Mouse (Mus musculus) limb, embryonic 11.5 days (tissue): ENCODE data around the gene Cerk. TPM values are rescaled to one million over a fixed set of nuclear protein-coding genes. Genes with fewer than 3 reads are reported as not detected.
"Not testable (repeated sequence)": the region's sequence is repeated elsewhere in the genome, so short reads cannot be mapped to it uniquely, and the experiment has no call there.

Experiments used
- ATAC-seq: fragments of 200-750 bp; cut with Nextera tagmentation; 2 replicates; pipeline ENCODE4 v1.8.0; 2017; ENCODE audit warnings: low read depth; ENCODE audit not compliant: insufficient number of reproducible peaks, low FRiP score, low TSS enrichment
- DNase-seq: peaks from one replicate; pipeline ENCODE4 v3.0.0-alpha.2; 2015; ENCODE audit warnings: low spot score
- H3K27ac ChIP-seq: fragments of 300-500 bp; sonication (generic); replicated peaks from 2 replicates; pipeline ENCODE4 v1.5.1; 2014; ENCODE audit warnings: low read depth, mild to moderate bottlenecking, low read length
- H3K27me3 ChIP-seq: fragments of 300-500 bp; sonication (generic); 2 replicates; pipeline ENCODE4 v1.6.1; 2014; ENCODE audit warnings: mild to moderate bottlenecking, low read length, mixed read lengths; ENCODE audit not compliant: control insufficient read depth, insufficient read depth
- H3K36me3 ChIP-seq: fragments of 300-500 bp; sonication (generic); 2 replicates; pipeline ENCODE4 v1.6.1; 2014; ENCODE audit warnings: mild to moderate bottlenecking, low read length, moderate library complexity, mixed read lengths; ENCODE audit not compliant: control insufficient read depth, insufficient read depth
- H3K4me1 ChIP-seq: fragments of 300-500 bp; sonication (generic); 2 replicates; pipeline ENCODE4 v1.6.1; 2014; ENCODE audit warnings: low read length, mixed read lengths; ENCODE audit not compliant: control insufficient read depth, insufficient read depth
- H3K4me2 ChIP-seq: fragments of 300-500 bp; sonication (generic); 2 replicates; pipeline ENCODE4 v1.6.1; 2014; ENCODE audit warnings: low read depth, mild to moderate bottlenecking, moderate library complexity; ENCODE audit not compliant: severe bottlenecking
- H3K4me3 ChIP-seq: fragments of 300-500 bp; sonication (generic); 2 replicates; pipeline ENCODE4 v1.5.1; 2014; ENCODE audit warnings: low read depth, low read length
- H3K9ac ChIP-seq: fragments of 300-500 bp; sonication (generic); 2 replicates; pipeline ENCODE4 v1.6.1; 2014; ENCODE audit warnings: mild to moderate bottlenecking, low read length
- H3K9me3 ChIP-seq: fragments of 300-500 bp; sonication (generic); 2 replicates; pipeline ENCODE4 v1.6.1; 2016; ENCODE audit warnings: low read length; ENCODE audit not compliant: control insufficient read depth
- WGBS: fragments of 180-500 bp; shearing (Covaris S2); extraction: QIAGEN DNeasy Blood & Tissue Kit; methylation state at CpG from one replicate; pipeline ENCODE4 v1.1.7; 2014; 5-methylcytosine and 5-hydroxymethylcytosine counted together
- polyA plus RNA-seq: library from polyadenylated mRNA; unstranded; fragments of >200 nt; fragmentation: Nextera tagmentation; extraction: Ambion mirVana; gene quantifications from 2 replicates; pipeline ENCODE4 v1.2.1, GENCODE M21; 2014

Gene Cerk
- polyA plus RNA-seq, 1 experiment from 2014 or later, result 15.6 TPM

GRCm38 (mm10) chr15:86105345-86105697, 80.6 kb downstream of the Cerk start:
- Histone ChIP-seq H3K4me3 (no peak overlapping the region), H3K27ac (no peak overlapping the region)
- ATAC-seq, result no peak

GRCm38 (mm10) chr15:86104401-86105344, 81.3 kb downstream of the Cerk start:
- ATAC-seq, result no peak
- Histone ChIP-seq H3K4me1 (peaks cover 2% of the 10 kb centered on the region; the same call in 1 of the 2 replicates), H3K27ac (no peak overlapping the region), H3K36me3 (no peaks in the 10 kb centered on the region), H3K4me3 (no peak overlapping the region), H3K9ac (no peak overlapping the region), H3K27me3 (no peaks in the 10 kb centered on the region), H3K4me2 (no peak overlapping the region), H3K9me3 (no peaks in the 10 kb centered on the region)
- 92% methylated on average over 19 of the region's 19 CpGs for WGBS
- no peak for DNase-seq

More at GRCm38 (mm10) chr15:86105345-86105697, 80.6 kb downstream of the Cerk start:
- Histone ChIP-seq H3K9me3 (no peaks in the 10 kb centered on the region), H3K27me3 (no peaks in the 10 kb centered on the region), H3K4me1 (peaks cover 2% of the 10 kb centered on the region; the same call in 1 of the 2 replicates), H3K4me2 (no peak overlapping the region), H3K36me3 (no peaks in the 10 kb centered on the region), H3K9ac (no peak overlapping the region)
- no peak for DNase-seq
- WGBS, result 86% methylated on average over 7 of the region's 7 CpGs

- 85% methylated on average over 15 of the region's 15 CpGs for WGBS
- H3K36me3 ChIP-seq, result no peaks in the 10 kb centered on the region
Observed at GRCm38 (mm10) chr15:86102308-86102707, 83.6 kb downstream of the Cerk start.

GRCm38 (mm10) chr15:86101585-86101984, 84.4 kb downstream of the Cerk start:
- Histone ChIP-seq H3K9me3 (no peaks in the 10 kb centered on the region), H3K27me3 (no peaks in the 10 kb centered on the region), H3K4me3 (no peak overlapping the region), H3K9ac (no peak overlapping the region), H3K4me2 (no peak overlapping the region), H3K4me1 (peaks cover 2% of the 10 kb centered on the region; the same call in 1 of the 2 replicates), H3K27ac (no peak overlapping the region), H3K36me3 (no peaks in the 10 kb centered on the region)
- ATAC-seq (no peak), DNase-seq (no peak)
- 84% methylated on average over 9 of the region's 9 CpGs for WGBS

More at GRCm38 (mm10) chr15:86102308-86102707, 83.6 kb downstream of the Cerk start:
- Histone ChIP-seq H3K27me3 (no peaks in the 10 kb centered on the region), H3K9me3 (no peaks in the 10 kb centered on the region), H3K4me2 (no peak overlapping the region), H3K27ac (no peak overlapping the region), H3K4me3 (no peak overlapping the region), H3K9ac (no peak overlapping the region), H3K4me1 (peaks cover 2% of the 10 kb centered on the region; the same call in 1 of the 2 replicates)
- ATAC-seq (no peak), DNase-seq (no peak)

GRCm38 (mm10) chr15:86097871-86098270, 88.1 kb downstream of the Cerk start:
- DNase-seq, result no peak
- no peak overlapping the region for H3K9ac ChIP-seq
- no peak overlapping the region for H3K4me2 ChIP-seq
- no peaks in the 10 kb centered on the region for H3K36me3 ChIP-seq
- no peak for ATAC-seq
- no peaks in the 10 kb centered on the region for H3K27me3 ChIP-seq
- H3K27ac ChIP-seq, result no peak overlapping the region
- no peaks in the 10 kb centered on the region for H3K9me3 ChIP-seq
- WGBS, result 86% methylated on average over 2 of the region's 2 CpGs
- H3K4me1 ChIP-seq, result peaks cover 2% of the 10 kb centered on the region; the same call in 1 of the 2 replicates
- no peak overlapping the region for H3K4me3 ChIP-seq

- WGBS, result 98% methylated on average over 5 of the region's 5 CpGs
- not testable (repeated sequence) for H3K27ac ChIP-seq, H3K36me3 ChIP-seq, H3K9me3 ChIP-seq, H3K4me3 ChIP-seq, ATAC-seq, H3K27me3 ChIP-seq, DNase-seq, H3K9ac ChIP-seq, H3K4me2 ChIP-seq, H3K4me1 ChIP-seq
Observed at GRCm38 (mm10) chr15:86096604-86097020, 89.3 kb downstream of the Cerk start.

- no peaks in the 10 kb centered on the region for H3K9me3 ChIP-seq
- H3K4me2 ChIP-seq, result no peak overlapping the region
- no peak overlapping the region for H3K27ac ChIP-seq
- no peak overlapping the region for H3K9ac ChIP-seq
- H3K36me3 ChIP-seq, result no peaks in the 10 kb centered on the region
- WGBS, result 90% methylated on average over 17 of the region's 17 CpGs
- H3K4me1 ChIP-seq, result 0 out of 2 replicates have a peak, but pooled peaks cover 2% of the 10 kb centered on the region
- DNase-seq, result no peak
- no peak overlapping the region for H3K4me3 ChIP-seq
- no peak for ATAC-seq
- no peaks in the 10 kb centered on the region for H3K27me3 ChIP-seq
Observed at GRCm38 (mm10) chr15:86095722-86096603, 90.0 kb downstream of the Cerk start.
